Mouse (Mus musculus) brain, embryonic 14.5 days (tissue): ENCODE measurements at regions not wholly inside any gene's neighbourhood (a gene's known extent, or its start where the extent isn't known, plus 50 kb on each side); places are given as distances from the start of the nearest gene placed in this dataset.

Source experiments
- DNase-seq: peaks from one replicate; pipeline ENCODE4 v3.0.0-alpha.2; 2011; ENCODE audit warnings: low read depth
- CTCF ChIP-seq: fragments of 200-500 bp; IDR thresholded peaks from 2 replicates; pipeline ENCODE4 v1.5.1; 2012; ENCODE audit warnings: inconsistent platforms, mild to moderate bottlenecking, moderate library complexity, borderline replicate concordance; ENCODE audit not compliant: insufficient read depth, insufficient read length; ENCODE audit errors: extremely low read depth
- POLR2A ChIP-seq: fragments of 200-500 bp; IDR thresholded peaks from 2 replicates; pipeline ENCODE4 v1.6.1; 2012; ENCODE audit warnings: mild to moderate bottlenecking, inconsistent platforms, borderline replicate concordance; ENCODE audit not compliant: poor library complexity, insufficient read depth, insufficient read length, severe bottlenecking; ENCODE audit errors: extremely low read depth

DNA sequence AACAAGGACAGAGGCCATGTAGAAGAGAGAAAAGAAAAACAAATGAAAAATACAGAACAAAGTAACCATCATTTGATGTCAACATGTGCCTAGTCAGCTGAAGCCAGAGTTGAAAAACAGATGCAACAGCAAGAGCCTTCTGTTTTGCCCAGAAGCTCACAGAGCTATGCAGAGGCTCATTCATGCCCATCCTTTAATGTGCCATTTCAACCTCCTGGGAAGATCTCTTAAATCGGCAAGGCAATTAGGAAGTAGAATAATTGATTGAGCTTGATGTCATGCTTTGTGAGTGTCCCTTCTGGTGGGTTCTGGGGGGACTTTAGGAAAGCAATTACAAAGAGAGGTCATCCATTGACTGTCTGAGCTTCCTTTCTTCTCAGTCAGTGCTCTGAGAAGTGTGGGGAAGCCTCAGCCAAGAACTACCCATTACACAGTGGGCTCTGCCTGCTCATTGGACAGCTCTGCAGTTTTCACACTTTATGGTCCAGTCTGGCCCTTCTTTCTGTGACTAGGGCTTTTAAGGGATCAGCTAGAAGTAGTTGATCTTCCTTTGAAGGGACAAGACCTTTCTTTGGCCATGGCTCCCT lies 240.2 kb downstream of the Kcne4 start:
- TF ChIP-seq POLR2A (no peak), CTCF (no peak)
- DNase-seq, result peak; percentile 25

DNA sequence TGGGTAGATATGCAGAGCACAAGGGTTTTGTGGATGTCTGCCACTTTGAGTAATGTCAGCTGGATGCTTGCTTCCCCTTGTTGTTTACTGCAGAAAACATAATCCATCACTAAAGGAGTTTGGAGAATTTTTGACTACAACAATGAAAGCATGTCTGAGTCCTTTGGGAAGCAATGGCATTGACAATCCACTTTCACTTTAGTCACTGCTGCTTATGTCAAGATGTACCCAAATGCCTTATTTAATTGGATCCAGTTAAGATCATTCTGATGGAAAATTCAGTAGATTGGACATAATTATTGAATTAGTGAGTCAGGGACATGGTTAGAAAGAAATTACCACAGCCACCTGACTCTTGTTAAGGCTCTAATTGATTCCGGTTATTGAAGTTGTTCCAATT lies 263.7 kb downstream of the Kcne4 start:
- DNase-seq, result peak; percentile 24
- TF ChIP-seq CTCF (no peak), POLR2A (no peak)
